Mouse (Mus musculus): ENCODE data around the gene Slc25a14. TPM values are rescaled to one million over a fixed set of nuclear protein-coding genes. Genes with fewer than 3 reads are reported as not detected.

Slc25a14 gene
- polyA plus RNA-seq, 1 experiment from 2014 or later = 20.1 TPM

- Histone ChIP-seq H3K4me1 (replicated peaks) (no peaks in the 10 kb centered on the region), H3K27ac (no peak overlapping the region), H3K27me3 (no peaks in the 10 kb centered on the region), H3K4me2 (no peak overlapping the region), H3K4me3 (replicated peaks) (no peak overlapping the region), H3K9me3 (no peaks in the 10 kb centered on the region), H3K36me3 (no peaks in the 10 kb centered on the region), H3K9ac (replicated peaks) (no peak overlapping the region)
- no peak for ATAC-seq (ENCODE audit: insufficient number of reproducible peaks, insufficient read depth, low FRiP score, low TSS enrichment, low read depth)
- 27% methylated on average over 6 of the region's 6 CpGs for WGBS
These were observed 43.6 kb downstream of the Slc25a14 start for GRCm38 (mm10) chrX:48666807-48667206.

GRCm38 (mm10) chrX:48669588-48669987, 46.4 kb downstream of the Slc25a14 start:
- Histone ChIP-seq H3K9ac (replicated peaks) (no peak overlapping the region), H3K4me3 (replicated peaks) (no peak overlapping the region), H3K27me3 (no peaks in the 10 kb centered on the region), H3K4me2 (no peak overlapping the region), H3K4me1 (replicated peaks) (no peaks in the 10 kb centered on the region), H3K9me3 (no peaks in the 10 kb centered on the region), H3K36me3 (no peaks in the 10 kb centered on the region), H3K27ac (no peak overlapping the region)
- ATAC-seq (ENCODE audit: insufficient number of reproducible peaks, insufficient read depth, low FRiP score, low TSS enrichment, low read depth) = no peak
- WGBS = 63% methylated on average over 3 of the region's 3 CpGs

DNA sequence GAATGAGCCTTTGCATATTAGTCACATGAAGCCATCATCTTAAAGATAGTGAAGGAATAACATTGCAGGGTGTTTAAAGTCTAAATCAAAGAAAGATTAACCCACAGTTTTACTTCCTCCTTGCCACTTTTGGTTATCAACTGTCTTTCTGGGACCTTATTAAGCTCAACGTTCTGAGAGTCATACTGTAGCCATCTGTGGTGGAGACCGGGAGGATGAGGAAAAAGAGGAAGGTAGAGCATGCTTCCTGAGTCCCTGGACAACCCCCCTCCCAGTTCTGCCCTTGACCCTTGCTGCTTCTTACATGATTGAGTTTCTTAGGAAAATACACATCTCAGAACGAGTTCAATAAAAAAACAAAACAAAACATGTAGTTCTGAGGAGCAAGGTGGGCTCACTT, 48.5 kb downstream of the Slc25a14 start:
- 54% methylated on average over 3 of the region's 3 CpGs for WGBS
- no peak overlapping the region for H3K27ac ChIP-seq
- H3K9me3 ChIP-seq = no peaks in the 10 kb centered on the region
- H3K27me3 ChIP-seq = no peaks in the 10 kb centered on the region
- H3K9ac ChIP-seq (replicated peaks) = no peak overlapping the region
- H3K4me2 ChIP-seq = no peak overlapping the region
- no peaks in the 10 kb centered on the region for H3K4me1 ChIP-seq (replicated peaks)
- no peaks in the 10 kb centered on the region for H3K36me3 ChIP-seq
- H3K4me3 ChIP-seq (replicated peaks) = no peak overlapping the region
- no peak for ATAC-seq (ENCODE audit: insufficient number of reproducible peaks, insufficient read depth, low FRiP score, low TSS enrichment, low read depth)

DNA sequence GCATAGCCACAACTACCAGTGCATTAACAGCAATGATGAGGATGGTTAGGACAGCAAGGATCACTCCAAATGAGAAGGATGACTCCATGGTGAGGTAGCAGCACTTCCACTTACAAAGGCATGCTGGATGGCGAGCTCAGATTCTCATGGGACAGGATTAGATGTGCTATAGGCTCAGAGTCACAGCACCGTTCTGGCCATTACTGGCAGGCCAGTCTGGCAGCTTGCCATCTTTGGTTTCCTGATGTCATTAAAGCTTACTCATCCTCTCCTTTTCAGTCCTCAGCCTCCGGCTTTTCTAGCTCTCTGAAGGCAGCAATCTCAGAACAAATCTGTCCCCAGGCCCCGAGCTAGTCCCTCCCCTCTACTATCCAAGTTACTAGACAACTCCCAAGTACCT, 51.0 kb downstream of the Slc25a14 start, which contains the start of gene Gpr119:
Gene Gpr119 (minus strand): TSS at position 308 of the 400 bp plus-strand sequence.
- Histone ChIP-seq H3K9ac (replicated peaks) (no peak within 1 kb of the TSS), H3K4me3 (replicated peaks) (no peak within 1 kb of the TSS), H3K4me2 (no peak within 1 kb of the TSS), H3K36me3 (no peaks in the 10 kb centered on the region), H3K9me3 (no peaks in the 10 kb centered on the region), H3K27ac (no peak within 1 kb of the TSS), H3K4me1 (replicated peaks) (no peaks in the 10 kb centered on the region), H3K27me3 (no peaks in the 10 kb centered on the region)
- 73% methylated on average over 4 of the region's 4 CpGs for WGBS
- ATAC-seq (ENCODE audit: insufficient number of reproducible peaks, insufficient read depth, low FRiP score, low TSS enrichment, low read depth) = no peak

DNA sequence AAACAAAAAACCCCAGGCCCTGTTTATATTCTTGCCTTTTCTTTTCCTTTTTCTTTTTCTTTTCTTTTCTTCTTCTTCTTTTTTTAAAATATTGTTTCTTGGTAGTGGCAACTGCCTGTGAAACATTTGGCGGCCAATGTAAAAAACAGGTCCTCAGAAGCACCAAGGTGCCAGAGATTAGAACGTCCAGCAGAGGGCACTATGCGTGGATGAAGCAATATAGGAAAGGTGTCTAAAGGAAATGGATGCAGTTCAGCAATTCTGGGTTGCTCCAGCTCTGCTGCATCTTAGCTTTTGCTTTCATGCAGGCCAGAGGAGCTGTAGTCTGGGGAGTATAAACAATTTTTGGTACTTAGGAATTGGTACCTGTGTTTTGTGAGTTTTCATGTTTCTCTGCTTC, 60.2 kb downstream of the Slc25a14 start:
- ATAC-seq (ENCODE audit: insufficient number of reproducible peaks, insufficient read depth, low FRiP score, low TSS enrichment, low read depth) = no peak
- Histone ChIP-seq H3K4me2 (no peak overlapping the region), H3K9ac (replicated peaks) (no peak overlapping the region), H3K9me3 (no peaks in the 10 kb centered on the region), H3K4me1 (replicated peaks) (no peaks in the 10 kb centered on the region), H3K27ac (no peak overlapping the region), H3K27me3 (no peaks in the 10 kb centered on the region), H3K4me3 (replicated peaks) (no peak overlapping the region), H3K36me3 (no peaks in the 10 kb centered on the region)
- WGBS = 25% methylated on average over 3 of the region's 3 CpGs

GRCm38 (mm10) chrX:48683857-48684256, 60.6 kb downstream of the Slc25a14 start:
- no peak overlapping the region for H3K4me2 ChIP-seq
- no peaks in the 10 kb centered on the region for H3K27me3 ChIP-seq
- H3K27ac ChIP-seq = no peak overlapping the region
- no peaks in the 10 kb centered on the region for H3K9me3 ChIP-seq
- no peaks in the 10 kb centered on the region for H3K4me1 ChIP-seq (replicated peaks)
- WGBS = 78% methylated on average over 5 of the region's 5 CpGs
- no peaks in the 10 kb centered on the region for H3K36me3 ChIP-seq
- no peak overlapping the region for H3K9ac ChIP-seq (replicated peaks)
- no peak for ATAC-seq (ENCODE audit: insufficient number of reproducible peaks, insufficient read depth, low FRiP score, low TSS enrichment, low read depth)
- H3K4me3 ChIP-seq (replicated peaks) = no peak overlapping the region

DNA sequence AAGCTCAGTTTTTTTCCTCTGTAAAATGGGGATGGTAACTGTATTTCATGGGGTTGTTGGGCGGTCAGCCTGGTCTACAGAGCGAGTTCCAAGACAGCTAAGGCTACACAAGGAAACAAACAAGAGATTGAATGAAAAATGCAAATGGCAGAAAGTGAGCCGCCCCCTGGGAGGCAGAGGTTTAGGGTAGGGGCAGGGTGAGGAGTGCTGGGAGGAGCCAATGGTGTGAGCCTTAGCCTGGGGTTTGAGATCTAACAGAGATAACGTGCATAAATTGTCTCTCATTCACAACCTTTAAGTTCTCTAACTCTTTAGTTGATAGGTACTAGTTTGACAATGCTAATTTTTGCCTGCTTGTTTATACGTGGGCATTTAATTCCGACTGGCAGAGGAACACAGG, 71.2 kb downstream of the Slc25a14 start:
- no peak overlapping the region for H3K9ac ChIP-seq (replicated peaks)
- peak overlapping the region; percentile 48 for H3K4me2 ChIP-seq
- no peaks in the 10 kb centered on the region for H3K27me3 ChIP-seq
- 0 out of 2 replicates have a peak, but pooled peaks cover 3% of the 10 kb centered on the region for H3K36me3 ChIP-seq
- peak overlapping the region; percentile 58 for H3K4me3 ChIP-seq (replicated peaks)
- peaks cover 2% of the 10 kb centered on the region; the same call in 1 of the 2 replicates for H3K4me1 ChIP-seq (replicated peaks)
- peak; percentile 72 for ATAC-seq (ENCODE audit: insufficient number of reproducible peaks, insufficient read depth, low FRiP score, low TSS enrichment, low read depth)
- WGBS = 12% methylated on average over 6 of the region's 6 CpGs
- H3K27ac ChIP-seq = no peak overlapping the region
- H3K9me3 ChIP-seq = no peaks in the 10 kb centered on the region

DNA sequence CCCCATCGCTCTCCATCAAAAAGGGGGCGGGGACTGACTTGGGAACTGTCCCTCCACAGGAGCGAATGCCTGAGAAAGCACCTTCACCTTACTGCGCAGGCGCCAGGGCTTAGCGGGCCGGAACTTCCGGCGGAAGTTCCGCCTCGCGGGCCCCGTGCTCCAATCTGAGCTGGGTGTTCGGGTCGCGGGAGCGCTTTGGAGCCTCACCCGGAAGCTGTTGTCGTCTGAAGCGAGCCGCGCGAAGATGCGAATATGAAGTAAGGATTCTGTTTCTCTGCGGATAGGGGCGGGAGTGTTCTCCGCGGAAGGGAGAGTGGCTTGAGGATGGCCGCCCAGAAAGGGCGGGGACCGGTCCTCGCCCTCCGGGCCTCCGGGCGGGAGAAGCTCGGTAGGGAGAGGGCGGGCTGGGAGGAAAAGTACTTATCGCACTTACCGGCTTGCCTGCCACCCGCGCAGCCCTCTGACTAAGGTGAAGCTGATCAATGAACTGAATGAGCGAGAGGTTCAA, 71.7 kb downstream of the Slc25a14 start, which contains the start of gene Rbmx2:
Gene Rbmx2 (plus strand): TSS at position 141 of the 508 bp plus-strand sequence.
- Histone ChIP-seq H3K27me3 (no peaks in the 10 kb centered on the region), H3K9ac (replicated peaks) (peak within 1 kb of the TSS; percentile 66), H3K36me3 (0 out of 2 replicates have a peak, but pooled peaks cover 3% of the 10 kb centered on the region), H3K9me3 (no peaks in the 10 kb centered on the region), H3K27ac (no peak within 1 kb of the TSS), H3K4me2 (peak within 1 kb of the TSS; percentile 60), H3K4me3 (replicated peaks) (peak within 1 kb of the TSS; percentile 58), H3K4me1 (replicated peaks) (peaks cover 2% of the 10 kb centered on the region; the same call in 1 of the 2 replicates)
- 15% methylated on average over 42 of the region's 42 CpGs for WGBS
- peak; percentile 90 for ATAC-seq (ENCODE audit: insufficient number of reproducible peaks, insufficient read depth, low FRiP score, low TSS enrichment, low read depth)

GRCm38 (mm10) chrX:48709701-48710100, 86.5 kb downstream of the Slc25a14 start:
- H3K27ac ChIP-seq = no peak overlapping the region
- WGBS = 78% methylated on average over 10 of the region's 10 CpGs
- H3K27me3 ChIP-seq = no peaks in the 10 kb centered on the region
- H3K9me3 ChIP-seq = no peaks in the 10 kb centered on the region
- no peak for ATAC-seq (ENCODE audit: insufficient number of reproducible peaks, insufficient read depth, low FRiP score, low TSS enrichment, low read depth)
- H3K4me1 ChIP-seq (replicated peaks) = no peaks in the 10 kb centered on the region
- peaks cover 24% of the 10 kb centered on the region; the same call in 1 of the 2 replicates for H3K36me3 ChIP-seq
- H3K4me3 ChIP-seq (replicated peaks) = no peak overlapping the region
- H3K9ac ChIP-seq (replicated peaks) = no peak overlapping the region
- H3K4me2 ChIP-seq = no peak overlapping the region

Small RNAs within 50 kb of the gene (microRNA-seq; reads per million reads assigned to microRNA genes)
- not detected for gene Gm27828

Other genes with a start within 250 kb of the Slc25a14 start
- gene Elf4, start 160.3 kb upstream of the Slc25a14 start, polyA plus RNA-seq (2016; fragmentation: Nextera tagmentation; extraction: Ambion mirVana) = 2.6 and 2.7 TPM in 2 replicates
- gene Aifm1, start 109.8 kb upstream of the Slc25a14 start, polyA plus RNA-seq (2016; fragmentation: Nextera tagmentation; extraction: Ambion mirVana) = 80.1 and 80.3 TPM in 2 replicates
- gene Rab33a, start 104.1 kb upstream of the Slc25a14 start, polyA plus RNA-seq (2016; fragmentation: Nextera tagmentation; extraction: Ambion mirVana) = 7.0 and 7.2 TPM in 2 replicates
- gene Zfp280c, start 28.9 kb upstream of the Slc25a14 start, polyA plus RNA-seq (2016; fragmentation: Nextera tagmentation; extraction: Ambion mirVana) = 19.6 and 19.7 TPM in 2 replicates
- gene Gpr119, start 51.1 kb downstream of the Slc25a14 start, polyA plus RNA-seq (2016; fragmentation: Nextera tagmentation; extraction: Ambion mirVana) = not detected in 2 replicates
- gene Rbmx2, start 71.6 kb downstream of the Slc25a14 start, polyA plus RNA-seq (2016; fragmentation: Nextera tagmentation; extraction: Ambion mirVana) = 22.4 and 25.4 TPM in 2 replicates